Mouse (Mus musculus) urinary bladder, postnatal 0 days (tissue): Measurements from ENCODE around the gene Spdye4b. TPM values are rescaled to one million over a fixed set of nuclear protein-coding genes. Genes with fewer than 3 reads are reported as not detected.

Experiments
- microRNA-seq: library from miRNA; unstranded; fragments of <30 nt; microRNA quantifications from one replicate; pipeline ENCODE4, GENCODE M21; 2016
- polyA plus RNA-seq: library from polyadenylated mRNA; unstranded; fragments of >200 nt; fragmentation: Nextera tagmentation; extraction: Ambion mirVana; gene quantifications from 2 replicates; pipeline ENCODE4 v1.2.1, GENCODE M21; 2015

Gene Spdye4b
- polyA plus RNA-seq: not detected in 2 replicates

DNA sequence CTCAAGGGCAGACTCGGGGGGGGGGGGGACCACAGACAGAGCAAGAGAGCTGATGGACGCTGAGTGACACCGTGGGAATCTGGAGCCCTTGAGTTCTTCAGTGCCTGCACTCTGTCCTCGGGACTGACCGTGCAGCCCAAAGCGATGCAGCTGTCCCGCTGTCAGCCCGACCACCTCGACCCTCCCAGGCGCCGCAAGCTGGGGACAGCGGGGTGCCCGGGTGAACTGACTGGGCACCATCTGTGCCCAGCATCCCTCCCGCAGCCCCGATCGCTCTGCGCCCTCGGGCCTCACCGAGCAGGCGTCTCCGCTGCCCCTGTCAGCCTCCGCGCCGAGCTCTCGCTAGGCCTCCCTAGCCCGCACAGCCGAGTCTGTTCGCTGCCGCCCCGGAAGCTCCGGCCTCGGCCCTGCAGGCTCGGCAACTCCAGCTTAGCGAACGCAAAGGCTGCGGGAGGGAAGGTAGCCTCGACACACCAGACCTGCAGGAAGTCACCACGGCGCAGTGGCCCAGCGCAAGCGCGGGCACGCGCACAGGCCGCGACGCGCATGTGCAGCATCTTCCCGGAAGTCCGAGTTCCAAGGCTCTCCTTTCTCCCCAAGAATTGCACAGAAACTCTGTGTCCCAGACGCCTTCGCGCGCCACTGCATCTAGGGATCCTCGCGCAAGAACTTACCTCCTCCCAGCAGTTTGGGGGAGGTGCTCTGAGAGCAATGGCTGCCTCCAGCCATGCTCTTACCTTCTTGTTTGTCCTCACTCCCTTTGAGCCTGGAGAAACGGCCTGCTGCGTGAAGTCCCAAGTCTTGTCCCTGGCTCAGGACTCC lies at the start of gene Spdye4b, which contains the start of gene Rbak:
Gene Spdye4b (plus strand): TSS at position 763 of the 822 bp plus-strand sequence.
Gene Rbak (minus strand): TSS at position 521 of the 822 bp plus-strand sequence.

DNA sequence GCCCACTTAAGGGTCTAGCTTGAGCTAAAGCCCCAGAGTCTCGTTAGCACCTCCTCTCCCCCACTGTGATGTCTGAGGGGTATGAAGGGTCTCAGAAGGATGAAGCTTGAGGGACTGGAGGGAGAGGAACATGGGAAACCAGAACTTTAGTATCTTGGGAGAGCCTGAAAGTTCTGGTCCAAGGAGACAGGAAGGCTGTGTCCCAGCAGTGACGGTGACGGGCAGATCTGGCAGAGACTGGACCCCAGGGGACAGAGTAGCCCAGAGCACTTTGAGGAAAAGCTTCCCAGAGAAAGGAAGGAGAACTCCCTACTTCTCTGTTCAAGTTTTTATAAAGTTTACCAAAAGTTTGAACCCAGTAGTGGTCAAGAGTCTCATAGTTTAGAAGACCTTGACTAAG lies 33.3 kb upstream of the Spdye4b start, which contains the start of gene Olfr718-ps1:
Gene Olfr718-ps1 (minus strand): TSS at position 101 of the 400 bp plus-strand sequence.

DNA sequence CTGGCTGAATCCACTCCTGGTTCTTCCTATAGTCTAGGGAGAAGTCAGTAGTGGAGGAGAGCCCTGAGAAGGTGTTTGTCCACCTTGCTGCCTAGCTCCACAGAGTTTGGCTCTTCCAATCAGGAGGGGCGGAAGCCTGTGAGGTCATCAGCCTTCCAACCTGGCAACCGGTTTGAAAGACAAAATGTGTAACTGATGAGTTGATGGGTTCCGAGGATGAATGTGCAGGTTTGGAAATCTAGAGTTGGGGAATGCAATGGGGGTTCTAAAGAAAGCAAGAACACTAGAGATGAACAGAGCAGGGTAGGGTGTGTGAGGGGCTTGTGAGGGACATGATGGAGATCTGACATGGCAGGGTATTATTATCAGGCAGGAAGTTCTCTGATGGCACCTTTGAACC lies 46.0 kb downstream of the Spdye4b start, which contains the start of gene Spdye4a:
Gene Spdye4a (minus strand): TSS at position 101 of the 400 bp plus-strand sequence.

DNA sequence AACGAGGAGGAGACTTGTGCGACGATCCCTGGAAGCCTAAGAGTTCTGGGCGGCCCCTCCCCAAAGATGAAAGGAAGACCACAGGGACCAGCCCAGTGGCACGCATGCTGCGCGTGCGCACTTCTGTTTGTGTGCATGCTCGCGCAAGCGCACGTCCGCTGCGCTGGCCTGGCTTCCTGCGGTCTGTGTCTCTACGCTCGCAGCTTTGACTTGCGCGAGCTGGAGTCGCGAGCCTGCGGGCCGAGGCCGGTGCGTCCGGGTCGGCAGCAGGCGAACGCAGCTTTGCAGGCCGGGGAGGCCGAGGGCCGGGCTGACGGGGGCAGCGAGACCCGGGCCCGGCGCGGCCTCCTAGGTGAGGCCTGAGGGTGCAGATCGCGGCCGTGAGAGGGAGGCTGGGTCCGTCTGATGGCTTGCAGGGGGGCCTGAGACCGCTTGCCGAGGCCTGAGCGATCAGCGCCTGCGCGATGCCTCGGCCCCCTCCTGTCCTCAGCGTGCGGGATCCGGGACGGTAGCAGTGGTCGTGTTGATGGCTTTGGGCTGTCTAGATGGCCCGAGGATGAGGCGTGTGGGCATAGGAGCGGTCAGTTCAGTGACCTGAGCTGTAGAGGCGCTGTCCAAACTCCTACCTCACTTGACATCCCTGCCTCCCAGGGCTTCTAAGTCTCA lies 54.3 kb downstream of the Spdye4b start, which contains the start of gene Zfp12:
Gene Zfp12 (plus strand): TSS at position 136 of the 666 bp plus-strand sequence.

Small RNA genes within 50 kb of the gene (microRNA-seq; reads per million reads assigned to microRNA genes)
- not detected for gene Gm44405

Other genes with a start within 250 kb of the Spdye4b start
- 81.3 and 105 TPM in 2 replicates for gene Fscn1, start 220.7 kb upstream of the Spdye4b start, polyA plus RNA-seq
- gene Rnf216, start 68.0 kb upstream of the Spdye4b start, polyA plus RNA-seq: 17.2 and 20.3 TPM in 2 replicates
- gene Olfr718-ps1, start 33.4 kb upstream of the Spdye4b start, polyA plus RNA-seq: not detected in 2 replicates
- 5.9 and 6.1 TPM in 2 replicates for gene Rbak, start 242 bp upstream of the Spdye4b start, polyA plus RNA-seq
- gene Spdye4a, start 45.9 kb downstream of the Spdye4b start, polyA plus RNA-seq: not detected in 2 replicates
- gene Zfp12, start 54.1 kb downstream of the Spdye4b start, polyA plus RNA-seq: 4.9 and 5.0 TPM in 2 replicates
- gene Zfp316, start 89.0 kb downstream of the Spdye4b start, polyA plus RNA-seq: 1.7 and 1.9 TPM in 2 replicates
- gene Zfp853, start 112.6 kb downstream of the Spdye4b start, polyA plus RNA-seq: not detected in 2 replicates
- 16.6 and 16.7 TPM in 2 replicates for gene E130309D02Rik, start 134.3 kb downstream of the Spdye4b start, polyA plus RNA-seq
- gene Zdhhc4, start 148.2 kb downstream of the Spdye4b start, polyA plus RNA-seq: 71.8 and 72.2 TPM in 2 replicates
- 0.63 and 0.68 TPM in 2 replicates for gene Grid2ip, start 176.3 kb downstream of the Spdye4b start, polyA plus RNA-seq
- 282 and 366 TPM in 2 replicates for gene Kdelr2, start 222.8 kb downstream of the Spdye4b start, polyA plus RNA-seq